Mouse (Mus musculus): ENCODE measurements around the gene Rps6ka5. TPM values are rescaled to one million over a fixed set of nuclear protein-coding genes. Genes with fewer than 3 reads are reported as not detected.
A peak's percentile ranks its signal among the peaks of the same experiment; 100 is the strongest.

Gene Rps6ka5
- polyA plus RNA-seq, 1 experiment from 2014 or later, result 1.2 TPM

DNA sequence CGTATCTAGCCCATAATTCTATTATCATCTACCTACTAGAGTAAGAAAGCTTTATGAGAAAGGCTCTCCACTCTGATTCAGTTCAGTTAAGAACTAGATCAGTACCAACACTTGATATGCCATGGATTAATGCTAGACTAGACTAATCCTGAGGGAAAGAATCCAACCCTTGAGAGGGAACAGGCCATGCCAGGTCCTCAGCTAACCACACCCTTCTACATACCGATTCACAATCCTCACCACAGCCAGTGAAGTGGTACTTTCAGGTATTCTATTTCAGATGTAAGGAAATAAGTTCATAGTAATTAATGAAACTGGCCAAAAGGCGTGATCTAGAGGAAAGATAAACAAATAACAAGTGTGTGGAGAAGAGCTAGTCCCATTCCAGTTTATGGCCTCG is 70.8 kb downstream of the Rps6ka5 start:
- no peak overlapping the region for H3K27ac ChIP-seq (ENCODE audit: low read depth, low read length)
- H3K4me3 ChIP-seq (ENCODE audit: low read depth, low read length), result no peak overlapping the region
- H3K27me3 ChIP-seq (replicated peaks; ENCODE audit: control insufficient read depth, insufficient read depth, low read length), result no peaks in the 10 kb centered on the region
- WGBS, result 83% methylated on average over 4 of the region's 4 CpGs
- no peak for ATAC-seq
- TF ChIP-seq CTCF (IDR thresholded peaks at IDR 0.05; ENCODE audit: low read depth), result no peak
- no peaks in the 10 kb centered on the region for H3K4me1 ChIP-seq (replicated peaks; ENCODE audit: control insufficient read depth, insufficient read depth, low read length)
- H3K9ac ChIP-seq (ENCODE audit: low read depth, low read length), result no peak overlapping the region
- no peak overlapping the region for H3K4me2 ChIP-seq (replicated peaks; ENCODE audit: low read depth)
- H3K9me3 ChIP-seq (ENCODE audit: control insufficient read depth), result no peaks in the 10 kb centered on the region
- no peaks in the 10 kb centered on the region for H3K36me3 ChIP-seq (ENCODE audit: control insufficient read depth, insufficient read depth)

DNA sequence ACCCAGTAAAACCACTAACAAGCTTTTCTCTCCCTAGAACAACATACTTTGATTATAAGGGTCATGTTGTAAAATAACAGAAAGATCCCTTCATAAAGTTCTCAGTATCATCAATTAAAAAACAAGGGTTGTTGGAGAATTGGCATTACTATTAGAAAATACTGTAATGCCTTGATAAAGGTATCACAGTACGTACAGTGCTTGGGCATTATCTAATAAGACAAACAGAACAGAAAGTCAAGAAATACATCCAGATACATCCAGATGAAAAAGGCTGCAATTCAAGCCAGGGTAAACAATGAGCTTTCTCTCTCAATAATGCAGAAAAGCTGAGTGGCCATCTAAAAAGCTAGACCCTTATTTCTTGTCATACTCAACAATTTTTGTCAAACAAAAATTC is 84.8 kb downstream of the Rps6ka5 start:
- ATAC-seq, result no peak
- TF ChIP-seq CTCF (IDR thresholded peaks at IDR 0.05; ENCODE audit: low read depth), result no peak
- 75% methylated on average over 1 of the region's 1 CpGs for WGBS
- H3K27ac ChIP-seq (ENCODE audit: low read depth, low read length), result no peak overlapping the region
- H3K4me1 ChIP-seq (replicated peaks; ENCODE audit: control insufficient read depth, insufficient read depth, low read length), result no peaks in the 10 kb centered on the region
- H3K4me2 ChIP-seq (replicated peaks; ENCODE audit: low read depth), result no peak overlapping the region
- H3K27me3 ChIP-seq (replicated peaks; ENCODE audit: control insufficient read depth, insufficient read depth, low read length), result no peaks in the 10 kb centered on the region
- no peak overlapping the region for H3K9ac ChIP-seq (ENCODE audit: low read depth, low read length)
- H3K36me3 ChIP-seq (ENCODE audit: control insufficient read depth, insufficient read depth), result no peaks in the 10 kb centered on the region
- H3K9me3 ChIP-seq (ENCODE audit: control insufficient read depth), result no peaks in the 10 kb centered on the region
- H3K4me3 ChIP-seq (ENCODE audit: low read depth, low read length), result no peak overlapping the region

DNA sequence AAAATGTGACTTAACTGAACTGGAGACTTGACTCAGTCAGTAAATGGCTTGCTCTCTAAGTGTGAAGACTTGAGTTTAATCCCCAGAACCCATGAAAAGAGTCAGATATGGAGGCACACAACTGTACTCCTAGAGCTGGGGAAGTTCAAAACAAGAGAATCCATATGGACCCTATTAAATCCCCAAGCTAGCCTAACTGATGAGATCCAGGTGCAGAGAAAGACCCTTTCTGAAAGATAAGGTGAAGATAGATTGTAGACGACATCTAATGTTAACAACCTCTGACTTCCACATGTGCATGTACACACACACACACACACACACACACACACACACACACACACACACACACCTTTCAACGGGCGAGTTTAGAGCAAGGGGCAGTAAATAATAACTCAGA is 86.1 kb downstream of the Rps6ka5 start:
- no peak for ATAC-seq
- H3K36me3 ChIP-seq (ENCODE audit: control insufficient read depth, insufficient read depth), result no peaks in the 10 kb centered on the region
- TF ChIP-seq CTCF (IDR thresholded peaks at IDR 0.05; ENCODE audit: low read depth), result no peak
- H3K9me3 ChIP-seq (ENCODE audit: control insufficient read depth), result no peaks in the 10 kb centered on the region
- H3K27ac ChIP-seq (ENCODE audit: low read depth, low read length), result no peak overlapping the region
- no peak overlapping the region for H3K4me3 ChIP-seq (ENCODE audit: low read depth, low read length)
- H3K27me3 ChIP-seq (replicated peaks; ENCODE audit: control insufficient read depth, insufficient read depth, low read length), result no peaks in the 10 kb centered on the region
- no peak overlapping the region for H3K4me2 ChIP-seq (replicated peaks; ENCODE audit: low read depth)
- WGBS, result 61% methylated on average over 3 of the region's 3 CpGs
- no peak overlapping the region for H3K9ac ChIP-seq (ENCODE audit: low read depth, low read length)
- H3K4me1 ChIP-seq (replicated peaks; ENCODE audit: control insufficient read depth, insufficient read depth, low read length), result no peaks in the 10 kb centered on the region

- Histone ChIP-seq H3K27ac (ENCODE audit: low read depth, low read length) (no peak overlapping the region), H3K4me1 (replicated peaks; ENCODE audit: control insufficient read depth, insufficient read depth, low read length) (no peaks in the 10 kb centered on the region), H3K27me3 (replicated peaks; ENCODE audit: control insufficient read depth, insufficient read depth, low read length) (no peaks in the 10 kb centered on the region), H3K4me3 (ENCODE audit: low read depth, low read length) (no peak overlapping the region), H3K9ac (ENCODE audit: low read depth, low read length) (no peak overlapping the region), H3K36me3 (ENCODE audit: control insufficient read depth, insufficient read depth) (no peaks in the 10 kb centered on the region), H3K9me3 (ENCODE audit: control insufficient read depth) (no peaks in the 10 kb centered on the region), H3K4me2 (replicated peaks; ENCODE audit: low read depth) (no peak overlapping the region)
- ATAC-seq, result no peak
- WGBS, result 42% methylated on average over 7 of the region's 7 CpGs
- peak; percentile 69 for TF ChIP-seq CTCF (IDR thresholded peaks at IDR 0.05; ENCODE audit: low read depth)
These were observed 87.1 kb downstream of the Rps6ka5 start for GRCm38 (mm10) chr12:100639680-100640079.

DNA sequence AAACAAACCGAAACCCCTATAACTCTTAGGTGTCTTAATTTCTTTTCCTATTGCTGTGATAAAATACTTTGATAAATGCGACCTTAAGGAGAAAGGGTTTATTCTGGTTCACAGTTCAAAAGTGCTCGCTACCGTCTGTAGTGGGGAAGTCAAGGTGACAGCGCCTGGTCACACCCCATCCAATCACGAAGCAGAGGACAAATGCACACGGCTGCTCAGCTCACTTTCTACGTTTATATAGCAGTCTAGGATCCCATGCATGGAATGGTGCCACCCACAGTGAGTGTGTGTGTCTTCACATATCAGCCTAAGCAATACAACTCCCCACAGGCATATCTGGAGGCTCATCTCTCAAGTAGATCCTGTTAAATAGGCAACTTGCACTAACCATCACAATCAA is 88.9 kb downstream of the Rps6ka5 start:
- Histone ChIP-seq H3K36me3 (ENCODE audit: control insufficient read depth, insufficient read depth) (no peaks in the 10 kb centered on the region), H3K9ac (ENCODE audit: low read depth, low read length) (no peak overlapping the region), H3K27me3 (replicated peaks; ENCODE audit: control insufficient read depth, insufficient read depth, low read length) (no peaks in the 10 kb centered on the region), H3K4me1 (replicated peaks; ENCODE audit: control insufficient read depth, insufficient read depth, low read length) (no peaks in the 10 kb centered on the region), H3K4me3 (ENCODE audit: low read depth, low read length) (no peak overlapping the region), H3K4me2 (replicated peaks; ENCODE audit: low read depth) (no peak overlapping the region), H3K27ac (ENCODE audit: low read depth, low read length) (no peak overlapping the region), H3K9me3 (ENCODE audit: control insufficient read depth) (no peaks in the 10 kb centered on the region)
- no peak for TF ChIP-seq CTCF (IDR thresholded peaks at IDR 0.05; ENCODE audit: low read depth)
- 88% methylated on average over 8 of the region's 8 CpGs for WGBS
- ATAC-seq, result no peak

DNA sequence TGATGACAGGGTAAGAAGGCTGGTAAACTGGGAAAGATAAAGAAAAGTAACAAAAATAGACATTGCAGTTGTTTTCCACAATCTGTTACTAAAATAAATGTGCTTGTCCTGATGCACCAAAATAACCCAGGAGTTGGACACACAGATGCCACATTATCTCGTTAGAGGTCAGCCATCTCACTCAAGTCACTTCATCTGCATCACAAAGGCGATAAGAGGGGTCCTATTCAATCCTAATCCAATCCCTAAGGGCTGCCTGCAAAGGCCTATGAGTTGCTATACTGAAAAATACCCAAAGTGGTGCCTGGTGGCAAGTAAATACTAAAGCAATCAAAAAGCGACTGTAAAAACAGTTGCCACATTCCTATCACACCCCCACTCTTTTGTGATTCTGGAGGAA is 90.0 kb downstream of the Rps6ka5 start:
- WGBS, result 78% methylated on average over 3 of the region's 3 CpGs
- H3K9me3 ChIP-seq (ENCODE audit: control insufficient read depth), result no peaks in the 10 kb centered on the region
- H3K4me3 ChIP-seq (ENCODE audit: low read depth, low read length), result no peak overlapping the region
- no peak for ATAC-seq
- H3K4me1 ChIP-seq (replicated peaks; ENCODE audit: control insufficient read depth, insufficient read depth, low read length), result no peaks in the 10 kb centered on the region
- TF ChIP-seq CTCF (IDR thresholded peaks at IDR 0.05; ENCODE audit: low read depth), result no peak
- H3K9ac ChIP-seq (ENCODE audit: low read depth, low read length), result no peak overlapping the region
- H3K27ac ChIP-seq (ENCODE audit: low read depth, low read length), result no peak overlapping the region
- no peaks in the 10 kb centered on the region for H3K36me3 ChIP-seq (ENCODE audit: control insufficient read depth, insufficient read depth)
- H3K27me3 ChIP-seq (replicated peaks; ENCODE audit: control insufficient read depth, insufficient read depth, low read length), result no peaks in the 10 kb centered on the region
- no peak overlapping the region for H3K4me2 ChIP-seq (replicated peaks; ENCODE audit: low read depth)

DNA sequence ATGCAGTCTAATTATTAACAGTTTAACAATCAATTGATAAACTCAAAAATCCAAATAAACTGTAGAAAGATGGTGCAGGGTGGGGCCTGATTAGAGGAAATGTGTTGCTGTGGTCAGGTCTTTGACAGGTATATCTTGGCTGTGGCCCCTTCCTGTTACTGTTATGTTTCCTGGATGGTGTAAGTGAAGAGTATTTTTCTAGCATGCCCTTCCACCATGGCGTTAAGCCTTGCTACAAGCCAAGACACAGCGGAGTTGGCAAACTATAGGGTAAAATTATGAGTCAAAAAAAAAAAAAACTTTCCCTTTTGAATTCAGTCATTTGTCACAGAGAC is 90.5 kb downstream of the Rps6ka5 start:
- no peak for ATAC-seq
- Histone ChIP-seq H3K9me3 (ENCODE audit: control insufficient read depth) (no peaks in the 10 kb centered on the region), H3K36me3 (ENCODE audit: control insufficient read depth, insufficient read depth) (no peaks in the 10 kb centered on the region), H3K27me3 (replicated peaks; ENCODE audit: control insufficient read depth, insufficient read depth, low read length) (no peaks in the 10 kb centered on the region), H3K9ac (ENCODE audit: low read depth, low read length) (no peak overlapping the region), H3K4me2 (replicated peaks; ENCODE audit: low read depth) (no peak overlapping the region), H3K27ac (ENCODE audit: low read depth, low read length) (no peak overlapping the region), H3K4me1 (replicated peaks; ENCODE audit: control insufficient read depth, insufficient read depth, low read length) (no peaks in the 10 kb centered on the region), H3K4me3 (ENCODE audit: low read depth, low read length) (no peak overlapping the region)
- no peak for TF ChIP-seq CTCF (IDR thresholded peaks at IDR 0.05; ENCODE audit: low read depth)
- whole genome bisulfite sequencing, result 91% methylated on average over 2 of the region's 2 CpGs

All from intestine, postnatal 0 days (tissue).